Mouse (Mus musculus) bone marrow macrophage, adult 2 months (primary cell): ENCODE data around the gene Kcnq1.

ENCODE experiments used
- CTCF ChIP-seq: IDR thresholded peaks from 2 replicates; pipeline ENCODE4 v1.5.1; 2012; ENCODE audit warnings: low read depth, mild to moderate bottlenecking, low read length, moderate library complexity
- POLR2A ChIP-seq: IDR thresholded peaks from 2 replicates; pipeline ENCODE4 v1.6.1; 2012; ENCODE audit warnings: mild to moderate bottlenecking, low read depth, low read length, borderline replicate concordance

GRCm38 (mm10) chr7:143110803-143111202 lies 4.6 kb downstream of the Kcnq1 start:
- TF ChIP-seq CTCF (no peak), POLR2A (no peak)
